Mouse (Mus musculus) frontal cortex, postnatal 36 days (tissue): Measurements from ENCODE around the gene Mindy4.

Source experiments
- DNase-seq, 2 experiments: peaks; one replicate each; pipeline ENCODE4 v3.0.0; 2022; ENCODE audit warnings: low spot score in 2 of 2

The Mindy4 gene

GRCm38 (mm10) chr6:55256500-55257191 lies 53.5 kb downstream of the Mindy4 start:
- DNase-seq, result no peak

GRCm38 (mm10) chr6:55257246-55257645 lies 54.1 kb downstream of the Mindy4 start:
- DNase-seq, result no peak

GRCm38 (mm10) chr6:55258428-55259325 lies 55.5 kb downstream of the Mindy4 start:
- no peak for DNase-seq

GRCm38 (mm10) chr6:55262161-55262560 lies 59.0 kb downstream of the Mindy4 start:
- DNase-seq, result no peak

- DNase-seq, result no peak
These were observed 60.4 kb downstream of the Mindy4 start for GRCm38 (mm10) chr6:55263490-55264046.

GRCm38 (mm10) chr6:55264741-55265366 lies 61.7 kb downstream of the Mindy4 start:
- DNase-seq, result no peak

- peak in 1 of 2 experiments; percentile 22 for DNase-seq
These were observed 69.8 kb downstream of the Mindy4 start for GRCm38 (mm10) chr6:55272952-55273351.

- DNase-seq, result no peak
These were observed 70.3 kb downstream of the Mindy4 start for GRCm38 (mm10) chr6:55273463-55273862.

- no peak for DNase-seq
These were observed 71.8 kb downstream of the Mindy4 start for GRCm38 (mm10) chr6:55275000-55275399.

- no peak for DNase-seq
These were observed 72.6 kb downstream of the Mindy4 start for GRCm38 (mm10) chr6:55275786-55276185.

GRCm38 (mm10) chr6:55276692-55277282 lies 73.6 kb downstream of the Mindy4 start:
- DNase-seq, result no peak

- no peak for DNase-seq
These were observed 74.9 kb downstream of the Mindy4 start for GRCm38 (mm10) chr6:55278086-55278485.

GRCm38 (mm10) chr6:55278520-55278919 lies 75.3 kb downstream of the Mindy4 start:
- DNase-seq, result no peak

- DNase-seq, result no peak
These were observed 77.8 kb downstream of the Mindy4 start for GRCm38 (mm10) chr6:55280979-55281378.

GRCm38 (mm10) chr6:55281687-55282086 lies 78.5 kb downstream of the Mindy4 start:
- DNase-seq, result no peak

- DNase-seq, result no peak
These were observed 79.2 kb downstream of the Mindy4 start for GRCm38 (mm10) chr6:55282348-55282747.

GRCm38 (mm10) chr6:55285218-55285617 lies 82.0 kb downstream of the Mindy4 start:
- DNase-seq, result no peak

- no peak for DNase-seq
These were observed 84.9 kb downstream of the Mindy4 start for GRCm38 (mm10) chr6:55288007-55288602.

GRCm38 (mm10) chr6:55294549-55295131 lies 91.5 kb downstream of the Mindy4 start:
- no peak for DNase-seq

GRCm38 (mm10) chr6:55295325-55295724 lies 92.1 kb downstream of the Mindy4 start:
- no peak for DNase-seq

GRCm38 (mm10) chr6:55299482-55299881 lies 96.3 kb downstream of the Mindy4 start:
- DNase-seq, result no peak
